Mouse (Mus musculus) kidney, embryonic 16.5 days (tissue): ENCODE data around the gene Cib1. TPM values are rescaled to one million over a fixed set of nuclear protein-coding genes. Genes with fewer than 3 reads are reported as not detected.
A peak's percentile ranks its signal among the peaks of the same experiment; 100 is the strongest.

Source experiments
- ATAC-seq: fragments of 200-750 bp; cut with Nextera tagmentation; 2 replicates; pipeline ENCODE4 v1.8.0; 2017; ENCODE audit warnings: moderate TSS enrichment; ENCODE audit not compliant: low FRiP score, low TSS enrichment
- H3K27ac ChIP-seq: fragments of 300-500 bp; sonication (generic); 2 replicates; pipeline ENCODE4 v1.5.1; 2014; ENCODE audit warnings: low read length
- H3K27me3 ChIP-seq: fragments of 300-500 bp; sonication (generic); 2 replicates; pipeline ENCODE4 v1.6.1; 2014; ENCODE audit warnings: low read length, control low read depth, mixed read lengths; ENCODE audit not compliant: insufficient read depth
- H3K36me3 ChIP-seq: fragments of 300-500 bp; sonication (generic); 2 replicates; pipeline ENCODE4 v1.6.1; 2014; ENCODE audit warnings: low read length, control low read depth, mixed read lengths; ENCODE audit not compliant: insufficient read depth
- H3K4me1 ChIP-seq: fragments of 300-500 bp; sonication (generic); 2 replicates; pipeline ENCODE4 v1.6.1; 2014; ENCODE audit warnings: low read length, control low read depth, mixed read lengths; ENCODE audit not compliant: insufficient read depth
- H3K4me2 ChIP-seq: fragments of 300-500 bp; sonication (generic); replicated peaks from 2 replicates; pipeline ENCODE4 v1.6.1; 2014; ENCODE audit warnings: low read depth, low read length
- H3K4me3 ChIP-seq: fragments of 300-500 bp; sonication (generic); 2 replicates; pipeline ENCODE4 v1.5.1; 2014; ENCODE audit warnings: mild to moderate bottlenecking, low read length
- H3K9ac ChIP-seq: fragments of 300-500 bp; sonication (generic); replicated peaks from 2 replicates; pipeline ENCODE4 v1.6.1; 2014; ENCODE audit warnings: low read length
- H3K9me3 ChIP-seq: fragments of 300-500 bp; sonication (generic); 2 replicates; pipeline ENCODE4 v1.6.1; 2016; ENCODE audit warnings: low read length, control low read depth
- WGBS: fragments of 180-500 bp; shearing (Covaris S2); extraction: QIAGEN DNeasy Blood & Tissue Kit; methylation state at CpG from one replicate; pipeline ENCODE4 v1.1.7; 2014; 5-methylcytosine and 5-hydroxymethylcytosine counted together
- polyA plus RNA-seq: library from polyadenylated mRNA; unstranded; fragments of >200 nt; fragmentation: Nextera tagmentation; extraction: Ambion mirVana; gene quantifications from 2 replicates; pipeline ENCODE4 v1.2.1, GENCODE M21; 2015

The Cib1 gene
- polyA plus RNA-seq, 1 experiment from 2014 or later: 144 TPM

- WGBS: 27% methylated on average over 6 of the region's 6 CpGs
- Histone ChIP-seq H3K36me3 (no peaks in the 10 kb centered on the region), H3K9ac (peak overlapping the region; percentile 79), H3K4me1 (peaks cover 47% of the 10 kb centered on the region), H3K4me2 (peak overlapping the region; percentile 89), H3K4me3 (peak overlapping the region; percentile 71), H3K27ac (peak overlapping the region; percentile 94), H3K9me3 (no peaks in the 10 kb centered on the region), H3K27me3 (no peaks in the 10 kb centered on the region)
- ATAC-seq: no peak
Measured at GRCm38 (mm10) chr7:80199286-80199685, 33.3 kb downstream of the Cib1 start.

GRCm38 (mm10) chr7:80198863-80199262 lies 33.8 kb downstream of the Cib1 start:
- no peaks in the 10 kb centered on the region for H3K36me3 ChIP-seq
- H3K27me3 ChIP-seq: no peaks in the 10 kb centered on the region
- peaks cover 47% of the 10 kb centered on the region for H3K4me1 ChIP-seq
- no peaks in the 10 kb centered on the region for H3K9me3 ChIP-seq
- peak overlapping the region; percentile 79 for H3K9ac ChIP-seq
- ATAC-seq: peak; percentile 9; the same call in 1 of the 2 replicates
- peak overlapping the region; percentile 89 for H3K4me2 ChIP-seq
- whole genome bisulfite sequencing: under 1% methylated on average over 11 of the region's 11 CpGs
- peak overlapping the region; percentile 94 for H3K27ac ChIP-seq
- peak overlapping the region; percentile 71 for H3K4me3 ChIP-seq

GRCm38 (mm10) chr7:80197941-80198778 lies 34.5 kb downstream of the Cib1 start:
- H3K4me1 ChIP-seq: peaks cover 41% of the 10 kb centered on the region
- H3K27me3 ChIP-seq: no peaks in the 10 kb centered on the region
- H3K9ac ChIP-seq: peak overlapping the region; percentile 79
- WGBS: under 1% methylated on average over 59 of the region's 74 CpGs
- H3K9me3 ChIP-seq: no peaks in the 10 kb centered on the region
- H3K4me3 ChIP-seq: peak overlapping the region; percentile 71
- H3K27ac ChIP-seq: peak overlapping the region; percentile 94
- no peaks in the 10 kb centered on the region for H3K36me3 ChIP-seq
- peak; percentile 92 for ATAC-seq
- peak overlapping the region; percentile 89 for H3K4me2 ChIP-seq

- Histone ChIP-seq H3K4me3 (peak overlapping the region; percentile 71), H3K27me3 (no peaks in the 10 kb centered on the region), H3K27ac (peak overlapping the region; percentile 94), H3K4me1 (peaks cover 42% of the 10 kb centered on the region), H3K36me3 (no peaks in the 10 kb centered on the region), H3K9me3 (no peaks in the 10 kb centered on the region), H3K4me2 (peak overlapping the region; percentile 89), H3K9ac (peak overlapping the region; percentile 79)
- ATAC-seq: no peak
- 12% methylated on average over 4 of the region's 4 CpGs for WGBS
Measured at GRCm38 (mm10) chr7:80197371-80197770, 35.2 kb downstream of the Cib1 start.

- Histone ChIP-seq H3K4me2 (no peak overlapping the region), H3K4me1 (peaks cover 51% of the 10 kb centered on the region), H3K9ac (no peak overlapping the region), H3K4me3 (no peak overlapping the region), H3K27me3 (no peaks in the 10 kb centered on the region), H3K9me3 (no peaks in the 10 kb centered on the region), H3K27ac (no peak overlapping the region), H3K36me3 (no peaks in the 10 kb centered on the region)
- no peak for ATAC-seq
- 86% methylated on average over 10 of the region's 11 CpGs for WGBS
Measured at GRCm38 (mm10) chr7:80195576-80196263, 36.9 kb downstream of the Cib1 start.

- H3K4me2 ChIP-seq: no peak overlapping the region
- no peaks in the 10 kb centered on the region for H3K9me3 ChIP-seq
- no peak overlapping the region for H3K4me3 ChIP-seq
- H3K4me1 ChIP-seq: peaks cover 50% of the 10 kb centered on the region
- no peak overlapping the region for H3K9ac ChIP-seq
- H3K36me3 ChIP-seq: no peaks in the 10 kb centered on the region
- no peak for ATAC-seq
- WGBS: 91% methylated on average over 5 of the region's 5 CpGs
- H3K27me3 ChIP-seq: no peaks in the 10 kb centered on the region
- no peak overlapping the region for H3K27ac ChIP-seq
Measured at GRCm38 (mm10) chr7:80195146-80195545, 37.5 kb downstream of the Cib1 start.

- no peaks in the 10 kb centered on the region for H3K36me3 ChIP-seq
- no peaks in the 10 kb centered on the region for H3K27me3 ChIP-seq
- H3K9me3 ChIP-seq: no peaks in the 10 kb centered on the region
- no peak overlapping the region for H3K27ac ChIP-seq
- WGBS: 73% methylated on average over 13 of the region's 13 CpGs
- no peak overlapping the region for H3K4me3 ChIP-seq
- H3K9ac ChIP-seq: no peak overlapping the region
- H3K4me2 ChIP-seq: no peak overlapping the region
- ATAC-seq: no peak
- H3K4me1 ChIP-seq: peaks cover 44% of the 10 kb centered on the region
Measured at GRCm38 (mm10) chr7:80193941-80194739, 38.5 kb downstream of the Cib1 start.

- Histone ChIP-seq H3K27ac (peak overlapping the region; percentile 91), H3K9me3 (no peaks in the 10 kb centered on the region), H3K9ac (peak overlapping the region; percentile 63), H3K4me1 (peaks cover 52% of the 10 kb centered on the region), H3K4me2 (peak overlapping the region; percentile 58), H3K36me3 (no peaks in the 10 kb centered on the region), H3K4me3 (peak overlapping the region; percentile 27), H3K27me3 (no peaks in the 10 kb centered on the region)
- whole genome bisulfite sequencing: 9% methylated on average over 16 of the region's 16 CpGs
- peak; percentile 83 for ATAC-seq
Measured at GRCm38 (mm10) chr7:80192226-80193061, 40.2 kb downstream of the Cib1 start.

GRCm38 (mm10) chr7:80191455-80191854 lies 41.2 kb downstream of the Cib1 start:
- no peaks in the 10 kb centered on the region for H3K36me3 ChIP-seq
- H3K27me3 ChIP-seq: no peaks in the 10 kb centered on the region
- H3K27ac ChIP-seq: peak overlapping the region; percentile 91
- H3K4me1 ChIP-seq: peaks cover 50% of the 10 kb centered on the region
- H3K9ac ChIP-seq: no peak overlapping the region
- no peaks in the 10 kb centered on the region for H3K9me3 ChIP-seq
- H3K4me2 ChIP-seq: 0 out of 2 replicates have a peak overlapping the region, but pooled peaks have one; percentile 58
- 44% methylated on average over 5 of the region's 5 CpGs for WGBS
- peak; percentile 36; the same call in 1 of the 2 replicates for ATAC-seq
- H3K4me3 ChIP-seq: no peak overlapping the region
